Mouse (Mus musculus) liver, embryonic 16.5 days (tissue): ENCODE data around the gene Smg5. TPM values are rescaled to one million over a fixed set of nuclear protein-coding genes. Genes with fewer than 3 reads are reported as not detected.

Experiments used
- ATAC-seq: fragments of 200-750 bp; cut with Nextera tagmentation; 2 replicates; pipeline ENCODE4 v1.8.0; 2017; ENCODE audit warnings: low read depth, mild to moderate bottlenecking, moderate number of reproducible peaks, moderate library complexity
- H3K27ac ChIP-seq: fragments of 300-500 bp; sonication (generic); 2 replicates; pipeline ENCODE4 v1.5.1; 2014; ENCODE audit warnings: mild to moderate bottlenecking, low read length
- H3K27me3 ChIP-seq: fragments of 300-500 bp; sonication (generic); 2 replicates; pipeline ENCODE4 v1.6.1; 2014; ENCODE audit warnings: low read depth, low read length, mixed read lengths; ENCODE audit not compliant: control insufficient read depth, insufficient read depth
- H3K36me3 ChIP-seq: fragments of 300-500 bp; sonication (generic); 2 replicates; pipeline ENCODE4 v1.6.1; 2014; ENCODE audit warnings: mild to moderate bottlenecking; ENCODE audit not compliant: control insufficient read depth, insufficient read depth
- H3K4me1 ChIP-seq: fragments of 300-500 bp; sonication (generic); 2 replicates; pipeline ENCODE4 v1.6.1; 2014; ENCODE audit warnings: low read depth, low read length, mixed read lengths; ENCODE audit not compliant: control insufficient read depth
- H3K4me2 ChIP-seq: fragments of 300-500 bp; sonication (generic); 2 replicates; pipeline ENCODE4 v1.6.1; 2014; ENCODE audit warnings: low read depth, low read length, mixed read lengths
- H3K4me3 ChIP-seq: fragments of 300-500 bp; sonication (generic); 2 replicates; pipeline ENCODE4 v1.5.1; 2014; ENCODE audit warnings: low read depth, mild to moderate bottlenecking, low read length
- H3K9ac ChIP-seq: fragments of 300-500 bp; sonication (generic); 2 replicates; pipeline ENCODE4 v1.6.1; 2014; ENCODE audit warnings: low read depth, low read length
- H3K9me3 ChIP-seq: fragments of 300-500 bp; sonication (generic); replicated peaks from 2 replicates; pipeline ENCODE4 v1.6.1; 2016; ENCODE audit warnings: low read length; ENCODE audit not compliant: control insufficient read depth
- WGBS: fragments of 180-500 bp; shearing (Covaris S2); extraction: QIAGEN DNeasy Blood & Tissue Kit; methylation state at CpG from one replicate; pipeline ENCODE4 v1.1.7; 2014; ENCODE audit not compliant: insufficient replicate concordance; 5-methylcytosine and 5-hydroxymethylcytosine counted together
- polyA plus RNA-seq: library from polyadenylated mRNA; unstranded; fragments of >200 nt; fragmentation: Nextera tagmentation; extraction: Ambion mirVana; gene quantifications from 2 replicates; pipeline ENCODE4 v1.2.1, GENCODE M21; 2015

Smg5 gene
- polyA plus RNA-seq, 1 experiment from 2014 or later: 30.8 TPM

DNA sequence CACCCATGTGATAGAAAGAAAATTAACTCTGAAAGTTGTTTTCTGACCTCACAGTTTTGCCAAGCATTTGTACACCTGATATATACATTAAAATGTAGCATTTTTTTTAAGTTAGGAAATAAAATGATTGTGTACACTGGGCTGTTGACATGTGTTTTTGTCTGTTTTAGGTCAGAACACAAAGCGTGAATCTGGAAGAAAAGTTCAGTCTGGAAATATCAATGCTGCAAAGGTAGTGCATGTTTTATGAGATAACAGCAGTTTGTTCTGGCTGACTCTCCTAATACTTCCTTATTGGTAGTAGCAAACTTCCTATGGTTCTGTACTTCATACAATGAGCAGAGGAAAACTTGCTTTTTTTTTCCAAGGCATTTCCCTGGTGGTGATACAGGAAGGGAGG lies 36.9 kb upstream of the Smg5 start:
- ATAC-seq: no peak
- H3K27ac ChIP-seq: no peak overlapping the region
- WGBS: 26% methylated on average over 1 of the region's 1 CpGs
- peaks cover 15% of the 10 kb centered on the region for H3K4me1 ChIP-seq
- no peak overlapping the region for H3K4me2 ChIP-seq
- no peak overlapping the region for H3K4me3 ChIP-seq
- peaks cover 35% of the 10 kb centered on the region for H3K36me3 ChIP-seq
- no peaks in the 10 kb centered on the region for H3K9me3 ChIP-seq
- H3K27me3 ChIP-seq: no peaks in the 10 kb centered on the region
- no peak overlapping the region for H3K9ac ChIP-seq

DNA sequence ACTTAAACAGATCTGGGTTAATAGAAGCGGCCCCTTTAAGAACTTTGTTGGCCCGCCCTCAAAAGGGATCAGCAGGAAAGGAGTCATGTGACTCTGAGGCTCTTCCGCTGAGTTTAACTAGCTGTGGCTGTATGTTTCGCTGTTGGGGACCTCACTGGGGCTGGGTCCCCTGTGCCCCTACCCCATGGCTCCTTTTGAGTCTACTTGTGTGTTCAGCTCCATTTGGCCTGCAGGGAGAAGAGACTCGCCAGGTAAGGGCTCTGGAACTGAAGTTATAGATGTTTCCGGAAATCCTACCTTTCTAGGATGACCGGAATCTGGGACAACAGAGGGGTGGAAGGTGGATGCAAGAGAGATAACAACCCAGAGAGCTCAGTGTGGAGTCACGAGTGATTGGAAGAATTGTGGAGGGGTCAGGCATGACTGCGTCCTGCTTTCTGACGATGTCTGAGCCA lies 11.1 kb upstream of the Smg5 start, which contains the start of gene Glmp:
Gene Glmp, plus strand, starts transcription at position 73 of the 455 bp plus-strand sequence.
- WGBS: 2% methylated on average over 10 of the region's 10 CpGs
- Histone ChIP-seq H3K9ac (peak within 1 kb of the TSS; percentile 76), H3K4me2 (peak within 1 kb of the TSS; percentile 79), H3K9me3 (no peaks in the 10 kb centered on the region), H3K27ac (peak within 1 kb of the TSS; percentile 35), H3K4me3 (peak within 1 kb of the TSS; percentile 72), H3K4me1 (peaks cover 12% of the 10 kb centered on the region), H3K27me3 (no peaks in the 10 kb centered on the region), H3K36me3 (peaks cover 24% of the 10 kb centered on the region)
- peak; percentile 81 for ATAC-seq

GRCm38 (mm10) chr3:88328956-88329355 lies 7.1 kb upstream of the Smg5 start:
- Histone ChIP-seq H3K9me3 (no peaks in the 10 kb centered on the region), H3K9ac (no peak overlapping the region), H3K4me1 (peaks cover 16% of the 10 kb centered on the region), H3K27ac (no peak overlapping the region), H3K36me3 (no peaks in the 10 kb centered on the region), H3K4me3 (no peak overlapping the region), H3K27me3 (no peaks in the 10 kb centered on the region), H3K4me2 (no peak overlapping the region)
- WGBS: 64% methylated on average over 5 of the region's 5 CpGs
- no peak for ATAC-seq

GRCm38 (mm10) chr3:88331282-88331681 lies 4.8 kb upstream of the Smg5 start:
- Histone ChIP-seq H3K9ac (no peak overlapping the region), H3K27ac (no peak overlapping the region), H3K9me3 (no peaks in the 10 kb centered on the region), H3K4me3 (no peak overlapping the region), H3K36me3 (no peaks in the 10 kb centered on the region), H3K4me2 (no peak overlapping the region), H3K27me3 (no peaks in the 10 kb centered on the region), H3K4me1 (peaks cover 19% of the 10 kb centered on the region)
- ATAC-seq: no peak
- 13% methylated on average over 2 of the region's 2 CpGs for WGBS

- no peaks in the 10 kb centered on the region for H3K36me3 ChIP-seq
- H3K9ac ChIP-seq: peak overlapping the region; percentile 93; the same call in 1 of the 2 replicates
- H3K27ac ChIP-seq: peak overlapping the region; percentile 89
- ATAC-seq: no peak
- H3K4me1 ChIP-seq: peaks cover 38% of the 10 kb centered on the region
- H3K27me3 ChIP-seq: no peaks in the 10 kb centered on the region
- 54% methylated on average over 12 of the region's 12 CpGs for WGBS
- peak overlapping the region; percentile 86 for H3K4me2 ChIP-seq
- H3K9me3 ChIP-seq: no peaks in the 10 kb centered on the region
- peak overlapping the region; percentile 87 for H3K4me3 ChIP-seq
These were observed 1.9 kb upstream of the Smg5 start for GRCm38 (mm10) chr3:88334029-88334658.

GRCm38 (mm10) chr3:88334902-88335435 lies 1.1 kb upstream of the Smg5 start:
- peak overlapping the region; percentile 87 for H3K4me3 ChIP-seq
- peak overlapping the region; percentile 89 for H3K27ac ChIP-seq
- H3K4me1 ChIP-seq: peaks cover 40% of the 10 kb centered on the region
- peak overlapping the region; percentile 86 for H3K4me2 ChIP-seq
- peak overlapping the region; percentile 93 for H3K9ac ChIP-seq
- no peaks in the 10 kb centered on the region for H3K36me3 ChIP-seq
- H3K27me3 ChIP-seq: no peaks in the 10 kb centered on the region
- H3K9me3 ChIP-seq: no peaks in the 10 kb centered on the region
- 27% methylated on average over 3 of the region's 3 CpGs for WGBS
- no peak for ATAC-seq

DNA sequence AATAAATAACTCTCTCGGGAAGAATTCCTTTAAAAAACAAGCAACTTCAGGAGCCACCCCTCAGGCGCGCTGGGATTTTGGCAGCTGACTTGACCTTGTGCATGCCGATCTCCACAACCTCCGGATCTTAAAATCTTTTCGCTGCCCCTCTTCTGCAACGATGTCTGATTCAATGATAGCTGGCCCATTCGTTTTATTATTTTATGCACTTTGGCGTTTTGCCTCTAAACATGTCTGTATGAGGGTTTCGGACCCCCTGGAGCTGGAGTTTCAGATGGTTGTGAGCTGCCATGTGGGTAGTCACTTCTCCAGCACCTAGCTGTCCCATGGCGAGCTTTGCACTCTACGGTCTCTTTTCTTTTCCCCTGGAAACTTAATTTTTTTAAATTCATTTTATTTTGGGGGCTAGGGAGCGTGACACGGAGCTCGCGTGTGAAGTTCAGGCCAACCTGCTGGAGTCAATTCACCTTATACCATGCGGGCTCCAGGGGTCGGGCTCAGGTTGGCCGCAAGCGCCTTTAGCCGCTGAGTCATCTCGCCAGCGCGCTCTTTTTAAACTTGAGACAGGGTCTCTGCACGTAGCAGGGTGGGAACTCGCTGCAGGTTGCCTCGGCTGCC lies 515 bp upstream of the Smg5 start:
- H3K4me1 ChIP-seq: peaks cover 41% of the 10 kb centered on the region
- peak overlapping the region; percentile 87 for H3K4me3 ChIP-seq
- H3K27ac ChIP-seq: peak overlapping the region; percentile 89
- peak overlapping the region; percentile 86 for H3K4me2 ChIP-seq
- no peaks in the 10 kb centered on the region for H3K27me3 ChIP-seq
- peak; percentile 23; the same call in 1 of the 2 replicates for ATAC-seq
- H3K9me3 ChIP-seq: no peaks in the 10 kb centered on the region
- no peaks in the 10 kb centered on the region for H3K36me3 ChIP-seq
- peak overlapping the region; percentile 93 for H3K9ac ChIP-seq
- WGBS: under 1% methylated on average over 27 of the region's 27 CpGs

DNA sequence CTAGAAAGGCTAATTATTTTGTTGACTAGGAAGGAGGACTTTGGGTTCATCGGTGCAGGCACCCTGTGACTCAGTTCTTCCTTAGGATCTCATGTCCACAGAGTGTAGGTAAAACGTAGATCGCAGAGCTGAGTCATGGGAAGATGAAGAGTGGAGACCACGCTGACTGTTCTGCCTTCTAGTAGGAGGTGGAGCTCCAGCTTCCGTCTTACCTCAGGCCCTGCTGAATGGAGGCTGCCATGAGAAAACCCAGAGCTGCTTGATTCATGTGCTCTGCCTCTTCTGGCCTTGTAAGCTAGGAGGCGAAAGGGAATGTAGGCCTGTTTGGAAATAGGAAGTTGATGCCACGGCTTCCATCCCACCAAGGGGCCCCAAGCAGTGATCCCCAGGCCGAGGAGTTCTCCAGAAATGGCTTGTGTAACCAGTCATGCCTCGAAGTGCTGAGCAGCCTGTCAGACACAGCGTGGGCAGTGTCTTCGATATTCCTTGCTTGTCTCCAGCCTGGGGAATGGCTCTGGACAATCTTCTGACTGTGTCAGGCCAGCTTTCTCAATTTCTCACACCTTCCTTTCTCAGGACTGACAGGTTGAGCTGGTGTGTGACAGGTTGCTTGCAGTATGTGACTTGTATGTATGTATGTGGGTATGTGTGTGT lies 1.4 kb downstream of the Smg5 start:
- H3K4me1 ChIP-seq: peaks cover 45% of the 10 kb centered on the region
- ATAC-seq: peak; percentile 43

More for the DNA sequence above, 1.4 kb downstream of the Smg5 start:
- H3K4me2 ChIP-seq: peak overlapping the region; percentile 86
- peaks cover 4% of the 10 kb centered on the region for H3K36me3 ChIP-seq
- peak overlapping the region; percentile 89 for H3K27ac ChIP-seq
- H3K4me3 ChIP-seq: peak overlapping the region; percentile 87
- H3K9me3 ChIP-seq: no peaks in the 10 kb centered on the region
- WGBS: 20% methylated on average over 11 of the region's 11 CpGs
- H3K9ac ChIP-seq: peak overlapping the region; percentile 93
- H3K27me3 ChIP-seq: no peaks in the 10 kb centered on the region
